Mouse (Mus musculus) stomach, embryonic 15.5 days (tissue): ENCODE results near the gene Sarm1. TPM values are rescaled to one million over a fixed set of nuclear protein-coding genes. Genes with fewer than 3 reads are reported as not detected.
"Not testable (repeated sequence)": the region's sequence is repeated elsewhere in the genome, so short reads cannot be mapped to it uniquely, and the experiment has no call there.

ENCODE experiments used
- ATAC-seq: fragments of 200-750 bp; cut with Nextera tagmentation; 2 replicates; pipeline ENCODE4 v1.8.0; 2017; ENCODE audit warnings: low read depth, moderate number of reproducible peaks, moderate TSS enrichment; ENCODE audit not compliant: insufficient read depth, low FRiP score
- H3K27ac ChIP-seq: fragments of 300-500 bp; sonication (generic); 2 replicates; pipeline ENCODE4 v1.5.1; 2015; ENCODE audit warnings: mild to moderate bottlenecking, inconsistent platforms
- H3K27me3 ChIP-seq: fragments of 300-500 bp; sonication (generic); replicated peaks from 2 replicates; pipeline ENCODE4 v1.6.1; 2015; ENCODE audit warnings: inconsistent platforms
- H3K36me3 ChIP-seq: fragments of 300-500 bp; sonication (generic); 2 replicates; pipeline ENCODE4 v1.6.1; 2015; ENCODE audit warnings: inconsistent platforms
- H3K4me1 ChIP-seq: fragments of 300-500 bp; sonication (generic); 2 replicates; pipeline ENCODE4 v1.6.1; 2015; ENCODE audit warnings: inconsistent platforms
- H3K4me2 ChIP-seq: fragments of 300-500 bp; sonication (generic); 2 replicates; pipeline ENCODE4 v1.6.1; 2015; ENCODE audit warnings: mild to moderate bottlenecking, inconsistent platforms
- H3K4me3 ChIP-seq: fragments of 300-500 bp; sonication (generic); replicated peaks from 2 replicates; pipeline ENCODE4 v1.5.1; 2015; ENCODE audit warnings: inconsistent platforms
- H3K9ac ChIP-seq: fragments of 300-500 bp; sonication (generic); 2 replicates; pipeline ENCODE4 v1.6.1; 2015; ENCODE audit warnings: inconsistent platforms
- H3K9me3 ChIP-seq: fragments of 300-500 bp; sonication (generic); 2 replicates; pipeline ENCODE4 v1.6.1; 2016; ENCODE audit warnings: inconsistent platforms
- WGBS: fragments of 180-500 bp; shearing (Covaris S2); methylation state at CpG from one replicate; pipeline ENCODE4 v1.1.7; 2015; 5-methylcytosine and 5-hydroxymethylcytosine counted together
- polyA plus RNA-seq: library from polyadenylated mRNA; unstranded; fragments of >200 nt; fragmentation: Nextera tagmentation; extraction: Ambion mirVana; gene quantifications from 2 replicates; pipeline ENCODE4 v1.2.1, GENCODE M21; 2015

The Sarm1 gene
- polyA plus RNA-seq = 2.6 and 3.3 TPM in 2 replicates

DNA sequence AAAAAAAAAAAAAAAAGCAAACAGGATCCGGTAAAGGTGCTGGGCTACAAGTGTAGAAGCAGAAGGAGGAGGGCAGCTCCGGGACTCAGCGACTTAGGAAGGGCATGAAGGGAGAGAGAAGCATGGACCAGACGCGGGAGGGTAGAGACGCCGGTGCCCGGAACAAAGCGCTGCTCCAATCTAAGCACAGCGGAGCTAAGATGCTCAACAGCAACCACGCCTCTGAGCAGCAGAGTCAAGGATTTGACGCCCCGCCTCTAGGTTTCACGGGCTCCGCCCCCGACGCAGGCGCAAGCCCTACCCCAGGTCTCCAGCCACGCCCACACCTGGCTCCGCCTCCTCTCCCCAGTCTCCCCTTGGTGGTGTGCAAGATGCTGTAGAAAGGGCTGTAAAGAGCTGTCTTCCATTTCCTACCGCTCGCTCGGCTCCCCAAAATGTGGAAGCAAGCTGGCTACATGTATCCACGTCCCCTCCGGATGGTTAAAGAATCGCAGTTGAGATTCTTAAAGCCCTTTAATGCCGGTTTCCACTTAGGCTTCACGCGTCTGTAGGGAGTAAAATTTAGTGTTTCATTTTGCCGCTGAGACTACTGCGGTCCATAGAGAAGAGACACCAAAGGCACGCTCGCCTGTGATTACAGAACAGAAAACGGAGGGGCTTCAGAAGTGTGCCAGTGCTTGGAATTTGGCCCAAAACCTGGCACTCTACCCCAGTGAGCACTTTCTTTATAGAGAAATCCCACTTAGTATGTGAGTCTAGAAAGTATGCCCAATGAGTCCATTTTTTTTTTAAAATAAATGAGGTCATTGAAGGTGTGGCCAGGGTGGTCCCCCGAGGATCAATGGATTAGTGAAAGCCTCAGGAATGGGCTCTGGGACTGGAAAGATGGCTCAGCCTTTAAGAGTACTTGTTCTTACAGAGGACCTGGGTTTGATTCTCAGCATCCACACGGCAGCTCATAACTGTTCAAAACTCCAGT, at the start of gene Sarm1:
Sarm1 (minus strand) TSS at position 211 of the 979 bp plus-strand sequence.
- H3K9me3 ChIP-seq = no peaks in the 10 kb centered on the region
- no peaks in the 10 kb centered on the region for H3K36me3 ChIP-seq
- 3% methylated on average over 36 of the region's 36 CpGs for WGBS
- ATAC-seq = peak; percentile 93
- no peak within 1 kb of the TSS for H3K27ac ChIP-seq
- H3K4me1 ChIP-seq = peaks cover 14% of the 10 kb centered on the region
- H3K4me2 ChIP-seq = peak within 1 kb of the TSS; percentile 97
- H3K27me3 ChIP-seq = peaks cover 35% of the 10 kb centered on the region
- peak within 1 kb of the TSS; percentile 52 for H3K4me3 ChIP-seq
- H3K9ac ChIP-seq = no peak within 1 kb of the TSS

DNA sequence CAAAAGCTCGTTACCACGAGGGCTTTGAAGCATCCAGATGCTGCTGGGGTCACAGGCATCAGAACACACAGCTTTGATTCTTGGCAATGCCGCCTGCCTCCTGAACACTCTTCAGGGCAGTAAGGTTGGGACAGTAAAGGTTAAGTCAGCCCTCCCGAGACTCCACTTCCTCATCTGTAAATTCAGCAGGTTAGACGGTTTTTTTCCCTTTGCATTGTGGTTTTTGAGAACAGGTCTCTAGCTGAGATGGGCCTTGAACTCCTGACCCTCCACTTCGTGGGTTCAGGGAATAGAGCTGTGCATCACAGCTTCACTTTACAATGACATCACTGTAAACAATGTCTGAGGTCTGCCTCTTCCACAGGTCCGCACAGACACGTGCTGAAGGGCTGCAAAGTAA, 47.6 kb upstream of the Sarm1 start:
- no peaks in the 10 kb centered on the region for H3K27me3 ChIP-seq
- peaks cover 10% of the 10 kb centered on the region; the same call in 1 of the 2 replicates for H3K4me1 ChIP-seq
- no peaks in the 10 kb centered on the region for H3K9me3 ChIP-seq
- peaks cover 20% of the 10 kb centered on the region for H3K36me3 ChIP-seq
- no peak overlapping the region for H3K4me3 ChIP-seq
- H3K4me2 ChIP-seq = no peak overlapping the region
- H3K9ac ChIP-seq = no peak overlapping the region
- 53% methylated on average over 8 of the region's 8 CpGs for WGBS
- no peak for ATAC-seq
- H3K27ac ChIP-seq = no peak overlapping the region

DNA sequence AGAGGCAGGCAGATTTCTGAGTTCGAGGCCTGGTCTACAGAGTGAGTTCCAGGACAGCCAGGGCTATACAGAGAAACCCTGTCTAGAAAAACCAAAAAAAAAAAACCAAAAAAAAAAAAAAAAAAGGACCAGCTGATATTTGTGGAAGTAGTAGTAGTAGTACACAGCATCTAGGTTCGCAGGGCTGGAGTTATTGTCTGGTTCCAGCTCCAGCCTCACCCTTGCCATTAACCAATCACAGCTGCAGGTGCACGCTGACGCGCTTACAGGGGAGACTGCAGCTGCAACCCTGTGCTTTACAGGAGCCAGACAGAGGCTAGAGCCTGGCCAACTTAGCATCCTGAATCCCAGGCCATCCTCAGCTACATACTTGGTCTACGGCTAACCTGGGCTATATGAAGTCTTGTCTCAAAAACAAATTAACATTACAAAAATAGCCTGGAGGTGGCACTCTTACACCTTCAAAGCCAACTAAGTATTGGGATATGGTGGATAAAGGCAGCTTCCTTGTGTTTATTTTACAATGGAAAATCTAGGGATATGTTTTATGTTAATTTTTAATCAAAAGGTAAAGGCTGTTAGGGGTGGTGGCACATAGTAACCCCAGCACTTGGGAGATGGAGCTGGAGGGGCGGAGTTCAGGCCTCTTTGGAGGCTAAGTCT, 47.0 kb upstream of the Sarm1 start:
- H3K9me3 ChIP-seq = no peaks in the 10 kb centered on the region
- H3K27ac ChIP-seq = no peak overlapping the region
- H3K4me2 ChIP-seq = no peak overlapping the region
- H3K27me3 ChIP-seq = no peaks in the 10 kb centered on the region
- H3K36me3 ChIP-seq = peaks cover 20% of the 10 kb centered on the region
- ATAC-seq = no peak
- H3K4me3 ChIP-seq = no peak overlapping the region
- H3K4me1 ChIP-seq = peaks cover 7% of the 10 kb centered on the region; the same call in 1 of the 2 replicates
- 94% methylated on average over 7 of the region's 7 CpGs for WGBS
- H3K9ac ChIP-seq = no peak overlapping the region

DNA sequence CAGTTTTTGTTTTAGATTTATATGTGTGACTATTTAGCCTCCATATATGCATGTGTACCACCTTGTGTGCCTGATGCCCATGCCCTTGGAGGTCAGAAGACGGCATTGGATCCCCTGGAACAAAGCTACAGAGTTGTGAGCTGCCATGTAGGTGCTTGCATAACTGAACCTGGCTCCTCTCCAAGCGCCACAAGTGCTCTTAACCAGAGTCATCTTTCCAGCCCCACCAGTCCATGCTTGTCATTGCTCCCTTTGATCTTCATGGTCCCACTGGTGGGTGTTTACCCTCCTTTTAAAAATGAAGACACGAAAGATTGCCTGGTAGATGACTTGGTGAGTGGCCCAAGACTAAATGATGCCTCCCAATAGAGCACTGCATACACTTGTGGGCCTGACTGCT, 42.8 kb upstream of the Sarm1 start:
- H3K4me3 ChIP-seq = no peak overlapping the region
- H3K27ac ChIP-seq = no peak overlapping the region
- 78% methylated on average over 3 of the region's 3 CpGs for WGBS
- H3K4me2 ChIP-seq = no peak overlapping the region
- no peaks in the 10 kb centered on the region for H3K9me3 ChIP-seq
- no peak for ATAC-seq
- H3K27me3 ChIP-seq = no peaks in the 10 kb centered on the region
- H3K36me3 ChIP-seq = peaks cover 25% of the 10 kb centered on the region
- H3K4me1 ChIP-seq = peaks cover 11% of the 10 kb centered on the region
- H3K9ac ChIP-seq = no peak overlapping the region

DNA sequence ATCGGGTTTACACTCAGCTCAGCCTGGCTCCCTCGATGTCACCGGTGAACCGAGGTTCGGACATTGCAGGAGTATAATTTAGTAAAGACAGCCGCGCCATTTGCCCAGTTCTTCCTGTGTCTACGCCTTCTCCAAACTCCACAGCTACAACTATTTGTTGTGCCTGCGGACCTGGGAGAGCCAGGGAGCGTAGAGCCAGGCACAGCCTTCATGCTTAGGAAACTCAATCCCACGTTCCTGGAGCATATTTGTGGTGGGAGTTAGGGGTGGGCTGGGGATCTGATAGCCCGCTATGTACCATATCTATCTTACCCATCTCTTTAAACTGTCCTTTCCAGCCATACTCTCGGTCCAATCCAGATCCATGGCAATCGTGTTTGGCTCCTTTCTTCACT, 39.1 kb upstream of the Sarm1 start:
- Histone ChIP-seq H3K4me2 (peak overlapping the region; percentile 74), H3K36me3 (peaks cover 12% of the 10 kb centered on the region), H3K4me3 (peak overlapping the region; percentile 94), H3K9ac (peak overlapping the region; percentile 95), H3K9me3 (no peaks in the 10 kb centered on the region), H3K4me1 (peaks cover 23% of the 10 kb centered on the region), H3K27me3 (no peaks in the 10 kb centered on the region), H3K27ac (peak overlapping the region; percentile 87)
- WGBS = 2% methylated on average over 14 of the region's 14 CpGs
- no peak for ATAC-seq

- peaks cover 23% of the 10 kb centered on the region for H3K4me1 ChIP-seq
- peak within 1 kb of the TSS; percentile 96 for H3K27ac ChIP-seq
- no peaks in the 10 kb centered on the region for H3K27me3 ChIP-seq
- under 1% methylated on average over 52 of the region's 52 CpGs for WGBS
- peak; percentile 97 for ATAC-seq
- no peaks in the 10 kb centered on the region for H3K9me3 ChIP-seq
- peak within 1 kb of the TSS; percentile 76 for H3K4me2 ChIP-seq
- H3K9ac ChIP-seq = peak within 1 kb of the TSS; percentile 95
- H3K4me3 ChIP-seq = peak within 1 kb of the TSS; percentile 94
- H3K36me3 ChIP-seq = peaks cover 10% of the 10 kb centered on the region
Measured at GRCm38 (mm10) chr11:78536080-78536689, 38.6 kb upstream of the Sarm1 start, which contains the start of the genes Tnfaip1 and Ift20. Tnfaip1 (minus strand) TSS chr11:78536332. Ift20 (plus strand) TSS chr11:78536361.

DNA sequence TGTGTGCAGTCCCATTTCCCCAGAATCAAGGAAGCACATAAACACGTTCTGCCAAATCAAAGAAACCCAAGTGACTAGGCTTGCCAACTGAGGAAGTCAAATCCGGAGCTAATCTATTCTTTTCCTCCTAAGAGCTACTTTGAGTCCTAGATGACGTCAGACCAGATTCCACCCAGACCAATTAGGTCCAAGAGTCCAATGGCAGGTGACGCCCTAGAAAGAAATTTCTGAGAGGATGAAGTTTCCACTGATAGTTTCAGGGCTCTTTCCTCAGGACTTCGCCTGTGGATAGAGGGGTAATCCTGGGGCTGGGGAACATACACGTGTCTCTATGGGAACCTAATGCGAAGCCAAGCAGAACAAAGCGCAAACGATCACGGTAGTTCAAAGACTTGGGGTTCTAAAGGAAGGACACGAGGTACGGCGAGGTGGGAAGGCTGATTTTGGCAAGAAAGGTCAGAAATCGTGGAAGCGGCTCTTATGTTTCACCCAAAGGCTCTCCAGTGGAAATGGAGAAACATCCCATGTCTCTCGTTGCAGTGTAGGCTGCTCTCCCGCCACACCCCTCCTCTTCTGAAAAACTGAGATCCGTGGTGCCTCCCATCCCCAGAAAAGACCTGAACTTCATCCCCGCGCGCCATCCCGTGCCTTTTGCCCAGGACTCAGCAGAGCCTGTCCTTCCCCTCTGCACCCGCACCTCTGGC, 38.0 kb upstream of the Sarm1 start:
- Histone ChIP-seq H3K4me2 (peak overlapping the region; percentile 76), H3K9ac (peak overlapping the region; percentile 79), H3K4me3 (peak overlapping the region; percentile 94), H3K27ac (peak overlapping the region; percentile 96), H3K4me1 (peaks cover 23% of the 10 kb centered on the region), H3K27me3 (no peaks in the 10 kb centered on the region), H3K36me3 (peaks cover 5% of the 10 kb centered on the region), H3K9me3 (no peaks in the 10 kb centered on the region)
- under 1% methylated on average over 23 of the region's 23 CpGs for WGBS
- peak; percentile 45; the same call in 1 of the 2 replicates for ATAC-seq

- WGBS = 83% methylated on average over 4 of the region's 4 CpGs
- Histone ChIP-seq H3K27ac (peak overlapping the region; percentile 96; the same call in 1 of the 2 replicates), H3K36me3 (0 out of 2 replicates have a peak, but pooled peaks cover 9% of the 10 kb centered on the region), H3K4me3 (peak overlapping the region; percentile 94), H3K4me2 (peak overlapping the region; percentile 76), H3K9ac (no peak overlapping the region), H3K27me3 (no peaks in the 10 kb centered on the region), H3K4me1 (peaks cover 23% of the 10 kb centered on the region), H3K9me3 (no peaks in the 10 kb centered on the region)
- ATAC-seq = no peak
Measured at GRCm38 (mm10) chr11:78534516-78534915, 37.0 kb upstream of the Sarm1 start.

- H3K27me3 ChIP-seq, H3K4me2 ChIP-seq, ATAC-seq, H3K9me3 ChIP-seq, H3K4me3 ChIP-seq, H3K27ac ChIP-seq, H3K9ac ChIP-seq: not testable (repeated sequence)
- H3K36me3 ChIP-seq = peaks cover 24% of the 10 kb centered on the region
- WGBS = 84% methylated on average over 10 of the region's 10 CpGs
- peaks cover 12% of the 10 kb centered on the region for H3K4me1 ChIP-seq
Measured at GRCm38 (mm10) chr11:78531515-78531914, 34.0 kb upstream of the Sarm1 start.

DNA sequence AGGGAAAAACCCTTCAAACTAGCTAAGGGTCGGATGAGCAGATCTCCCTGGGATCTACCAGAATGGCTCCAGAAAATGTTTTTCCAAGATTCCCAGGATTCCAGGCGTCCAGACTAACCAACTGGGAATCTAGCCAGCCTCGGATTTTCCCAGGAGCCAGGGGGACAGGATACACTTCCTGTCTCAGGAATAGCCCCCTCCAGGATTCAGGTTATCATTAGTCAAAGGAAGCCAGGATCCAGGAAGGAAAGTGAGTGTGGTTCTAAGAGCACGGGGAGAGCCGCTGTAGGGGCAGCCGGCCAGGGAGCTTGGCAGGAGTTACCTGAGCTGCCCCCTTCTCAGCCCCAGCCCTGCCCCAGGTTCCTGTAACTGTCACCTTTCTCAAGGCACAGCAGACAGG, 33.5 kb upstream of the Sarm1 start:
- ATAC-seq = no peak
- Histone ChIP-seq H3K36me3 (peaks cover 26% of the 10 kb centered on the region), H3K4me1 (peaks cover 12% of the 10 kb centered on the region), H3K9ac (no peak overlapping the region), H3K27ac (no peak overlapping the region), H3K27me3 (no peaks in the 10 kb centered on the region), H3K4me3 (no peak overlapping the region), H3K4me2 (no peak overlapping the region), H3K9me3 (no peaks in the 10 kb centered on the region)
- WGBS = 65% methylated on average over 6 of the region's 6 CpGs

GRCm38 (mm10) chr11:78530001-78530400, 32.4 kb upstream of the Sarm1 start:
- Histone ChIP-seq H3K4me1 (peaks cover 9% of the 10 kb centered on the region), H3K27me3 (no peaks in the 10 kb centered on the region), H3K36me3 (peaks cover 37% of the 10 kb centered on the region), H3K4me3 (no peak overlapping the region), H3K9me3 (no peaks in the 10 kb centered on the region), H3K9ac (no peak overlapping the region), H3K4me2 (no peak overlapping the region), H3K27ac (no peak overlapping the region)
- WGBS = 85% methylated on average over 12 of the region's 12 CpGs
- no peak for ATAC-seq
